Mouse (Mus musculus): Measurements from ENCODE around the gene Kansl2. TPM values are rescaled to one million over a fixed set of nuclear protein-coding genes. Genes with fewer than 3 reads are reported as not detected.

Gene Kansl2
- polyA plus RNA-seq, 1 experiment from 2014 or later: 151 TPM

DNA sequence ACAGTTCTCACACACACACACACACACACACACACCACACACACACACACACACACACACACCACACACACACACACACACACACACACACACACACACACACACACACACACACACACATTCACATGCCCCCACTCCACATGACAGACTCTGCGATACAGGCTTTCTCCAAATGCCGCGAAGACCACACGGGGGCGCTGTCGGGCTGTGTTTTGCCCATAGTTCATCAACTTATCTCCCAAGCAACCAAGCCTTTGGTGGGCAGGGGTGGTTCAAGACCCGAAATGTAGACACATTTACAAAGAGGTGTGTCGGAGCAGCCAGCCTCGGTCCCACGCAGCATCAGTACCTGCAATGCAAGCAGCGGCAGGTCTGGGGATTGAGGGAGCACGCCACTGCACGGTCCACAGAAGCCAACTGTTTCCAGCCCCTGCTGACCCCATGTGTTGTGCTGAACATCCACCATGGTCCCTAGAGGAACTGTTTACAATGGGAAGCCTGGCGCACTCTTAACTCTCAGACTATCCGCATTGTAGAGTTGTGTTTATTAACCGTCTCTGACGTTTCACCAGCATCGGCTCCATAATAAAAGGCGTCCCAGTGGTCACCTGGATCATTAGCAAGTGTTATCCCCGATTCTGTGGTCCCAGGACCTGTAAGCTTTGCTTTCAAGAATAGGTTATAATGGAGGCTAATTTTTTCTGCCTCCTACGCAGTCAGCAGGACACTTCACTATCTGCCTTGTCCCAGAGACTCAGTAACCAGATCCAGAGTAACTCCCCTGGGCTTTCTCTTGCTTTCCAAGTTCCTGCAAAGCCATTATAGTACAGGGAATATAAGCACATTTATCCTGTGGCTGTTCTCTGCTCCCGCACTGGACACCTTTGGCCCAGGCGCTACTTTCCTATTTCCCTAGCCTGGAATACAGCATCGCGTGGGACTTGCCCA is 23.4 kb downstream of the Kansl2 start:
- no peaks in the 10 kb centered on the region for H3K9me3 ChIP-seq
- peaks cover 4% of the 10 kb centered on the region; the same call in 1 of the 2 replicates for H3K36me3 ChIP-seq (replicated peaks)
- H3K27ac ChIP-seq (replicated peaks): no peak overlapping the region; the same call in 1 of the 2 replicates
- DNase-seq (ENCODE audit: low spot score): peak; percentile 85
- H3K4me1 ChIP-seq: peaks cover 21% of the 10 kb centered on the region
- H3K4me3 ChIP-seq: peak overlapping the region; percentile 46
- H3K27me3 ChIP-seq (replicated peaks; ENCODE audit: low read depth, poor library complexity, severe bottlenecking): no peaks in the 10 kb centered on the region
- 29% methylated on average over 25 of the region's 25 CpGs for WGBS

DNA sequence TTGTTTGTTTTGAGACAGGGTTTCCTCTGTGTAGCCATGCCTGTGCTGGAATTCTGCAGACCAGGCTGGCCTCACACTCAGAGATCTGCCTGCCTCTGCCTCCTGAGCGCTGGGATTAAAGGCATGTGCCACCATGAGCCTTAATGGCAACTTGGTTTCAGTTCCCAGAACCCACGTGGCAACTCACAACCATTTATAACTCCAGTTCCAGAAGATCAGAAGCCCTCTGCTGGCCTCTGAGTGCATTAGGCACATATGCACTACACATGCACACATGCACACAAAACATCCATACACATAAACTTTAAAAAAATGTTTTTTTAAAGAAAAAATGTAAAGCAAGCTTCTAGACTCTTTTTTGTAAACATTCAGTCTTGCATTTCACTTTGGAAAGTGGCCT is 24.7 kb downstream of the Kansl2 start:
- Histone ChIP-seq H3K36me3 (replicated peaks) (no peaks in the 10 kb centered on the region), H3K4me3 (no peak overlapping the region), H3K27ac (replicated peaks) (no peak overlapping the region), H3K4me1 (peaks cover 23% of the 10 kb centered on the region), H3K9me3 (no peaks in the 10 kb centered on the region), H3K27me3 (replicated peaks; ENCODE audit: low read depth, poor library complexity, severe bottlenecking) (no peaks in the 10 kb centered on the region)
- no peak for DNase-seq (ENCODE audit: low spot score)
- 58% methylated on average over 2 of the region's 2 CpGs for WGBS

DNA sequence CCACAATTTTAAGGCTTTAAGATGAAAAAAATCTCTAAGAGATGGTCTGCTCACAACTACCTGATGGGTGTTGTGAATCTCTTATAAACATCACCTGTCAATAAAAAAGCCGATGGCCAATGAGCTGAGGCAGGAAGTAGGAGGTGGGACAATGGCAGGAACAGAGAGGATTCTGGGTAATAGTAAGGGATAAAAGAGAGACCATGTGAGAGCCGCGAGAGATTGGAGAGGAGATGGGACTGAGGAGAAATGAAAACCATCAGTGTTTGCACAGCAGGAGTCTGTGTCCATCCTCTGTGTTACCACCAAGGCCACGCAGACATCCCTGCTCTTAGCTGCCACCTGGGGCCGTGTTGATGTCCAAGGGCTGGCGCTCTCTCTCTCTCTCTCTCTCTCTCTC is 26.7 kb downstream of the Kansl2 start:
- no peaks in the 10 kb centered on the region for H3K36me3 ChIP-seq (replicated peaks)

DNA sequence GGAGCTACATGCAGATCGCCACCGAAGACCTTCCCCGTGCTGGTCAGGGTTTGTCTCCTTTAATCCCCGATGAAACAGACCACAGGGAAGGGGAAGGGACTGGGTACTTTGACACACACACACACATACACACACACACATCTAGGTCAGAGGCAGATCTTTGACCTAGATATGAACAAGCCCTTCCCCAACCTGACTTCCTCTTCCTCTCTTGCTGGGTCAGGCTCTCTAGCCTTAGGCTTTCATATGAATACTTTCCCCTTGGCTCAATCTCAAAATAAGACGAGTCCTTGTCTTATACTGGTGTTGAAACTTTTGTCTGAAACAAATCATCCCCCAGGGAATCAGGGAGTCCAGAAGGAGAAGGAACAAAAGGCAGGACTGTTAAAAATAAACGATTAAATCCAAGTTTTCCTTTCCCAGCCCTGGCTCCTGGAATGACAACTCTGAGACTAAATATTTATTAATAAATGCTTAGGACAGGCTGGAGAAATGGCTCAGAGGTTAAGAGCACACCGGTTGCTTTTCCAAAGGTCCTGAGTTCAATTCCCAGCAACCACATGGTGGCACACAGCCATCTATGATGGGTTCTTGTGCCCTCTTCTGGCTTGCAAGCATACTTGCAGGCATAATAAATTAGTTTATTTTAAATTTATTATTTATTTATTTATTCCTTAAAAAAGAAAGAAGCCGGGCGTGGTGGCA is 27.7 kb downstream of the Kansl2 start:
- no peaks in the 10 kb centered on the region for H3K27me3 ChIP-seq (replicated peaks; ENCODE audit: low read depth, poor library complexity, severe bottlenecking)
- no peak overlapping the region for H3K27ac ChIP-seq (replicated peaks)
- H3K36me3 ChIP-seq (replicated peaks): no peaks in the 10 kb centered on the region
- H3K9me3 ChIP-seq: no peaks in the 10 kb centered on the region
- peaks cover 16% of the 10 kb centered on the region for H3K4me1 ChIP-seq
- WGBS: 85% methylated on average over 9 of the region's 9 CpGs
- DNase-seq (ENCODE audit: low spot score): no peak
- H3K4me3 ChIP-seq: no peak overlapping the region

More for the DNA sequence above, 26.7 kb downstream of the Kansl2 start:
- no peak for DNase-seq (ENCODE audit: low spot score)
- Histone ChIP-seq H3K27ac (replicated peaks) (no peak overlapping the region), H3K4me3 (no peak overlapping the region), H3K27me3 (replicated peaks; ENCODE audit: low read depth, poor library complexity, severe bottlenecking) (no peaks in the 10 kb centered on the region), H3K4me1 (peaks cover 16% of the 10 kb centered on the region), H3K9me3 (no peaks in the 10 kb centered on the region)
- 89% methylated on average over 6 of the region's 6 CpGs for WGBS

DNA sequence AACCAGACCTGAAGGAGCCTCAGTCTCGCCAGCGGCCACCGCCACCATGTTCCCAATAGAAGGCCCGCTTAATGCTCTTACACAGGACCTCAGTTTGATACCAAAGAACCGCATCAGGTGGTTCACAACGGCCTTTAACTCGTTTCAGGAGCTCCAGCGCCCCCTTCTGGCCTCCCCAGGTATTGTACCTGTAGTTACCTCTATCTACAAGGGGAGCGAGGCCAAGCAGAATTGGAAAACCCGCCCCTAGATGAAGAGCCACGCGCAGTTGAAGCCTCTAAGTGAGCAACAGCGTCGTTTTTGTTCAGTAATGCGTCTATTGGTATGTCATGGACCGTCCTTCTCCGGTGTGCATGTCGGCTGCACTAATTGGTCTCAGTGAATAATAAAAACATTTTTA is 29.6 kb downstream of the Kansl2 start:
- 11% methylated on average over 18 of the region's 18 CpGs for WGBS

DNA sequence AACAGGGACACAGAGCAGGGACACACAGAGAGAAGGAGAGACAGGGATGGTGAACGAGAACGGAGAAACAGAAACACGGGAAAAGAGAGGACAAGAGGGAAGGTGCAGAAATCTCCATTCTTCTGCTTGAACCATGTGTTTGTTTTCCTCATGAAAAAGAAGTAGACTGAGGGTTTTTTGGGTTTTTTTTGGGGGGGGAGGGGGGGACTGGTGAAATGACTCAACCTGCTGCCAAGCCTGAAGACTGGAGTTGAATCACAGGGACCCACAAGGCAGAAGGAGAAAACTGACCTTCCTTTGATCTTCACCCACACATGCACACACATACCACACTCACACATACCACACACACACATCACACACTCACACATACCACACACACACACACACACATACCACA is 30.7 kb downstream of the Kansl2 start:
- H3K27ac ChIP-seq (replicated peaks): no peak overlapping the region
- H3K9me3 ChIP-seq: no peaks in the 10 kb centered on the region
- H3K36me3 ChIP-seq (replicated peaks): no peaks in the 10 kb centered on the region
- no peak for DNase-seq (ENCODE audit: low spot score)
- no peaks in the 10 kb centered on the region for H3K27me3 ChIP-seq (replicated peaks; ENCODE audit: low read depth, poor library complexity, severe bottlenecking)
- H3K4me3 ChIP-seq: no peak overlapping the region
- WGBS: 87% methylated on average over 3 of the region's 3 CpGs
- H3K4me1 ChIP-seq: peaks cover 6% of the 10 kb centered on the region; the same call in 1 of the 2 replicates

More for the DNA sequence above, 29.6 kb downstream of the Kansl2 start:
- no peaks in the 10 kb centered on the region for H3K36me3 ChIP-seq (replicated peaks)
- H3K9me3 ChIP-seq: no peaks in the 10 kb centered on the region
- H3K27me3 ChIP-seq (replicated peaks; ENCODE audit: low read depth, poor library complexity, severe bottlenecking): no peaks in the 10 kb centered on the region
- H3K4me1 ChIP-seq: peaks cover 6% of the 10 kb centered on the region; the same call in 1 of the 2 replicates
- H3K4me3 ChIP-seq: no peak overlapping the region
- DNase-seq (ENCODE audit: low spot score): peak; percentile 82
- H3K27ac ChIP-seq (replicated peaks): no peak overlapping the region

DNA sequence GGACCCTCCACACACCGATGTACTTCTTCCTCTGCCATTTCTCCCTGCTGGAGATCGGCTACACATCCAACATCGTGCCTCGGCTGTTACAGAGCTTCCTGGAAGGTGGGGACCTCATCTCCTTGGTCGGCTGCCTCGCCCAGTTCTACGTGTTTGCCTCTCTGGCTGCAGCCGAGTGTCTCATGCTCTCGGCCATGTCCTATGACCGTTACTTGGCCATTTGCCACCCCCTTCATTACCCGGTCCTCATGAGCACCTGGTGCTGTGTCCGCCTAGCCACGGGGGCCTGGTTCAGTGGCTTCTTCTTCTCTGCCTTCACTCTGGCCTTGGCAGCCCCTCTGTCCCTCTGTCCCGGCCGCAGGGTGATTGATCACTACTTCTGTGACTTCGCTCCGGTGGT is 36.4 kb downstream of the Kansl2 start:
- Histone ChIP-seq H3K36me3 (replicated peaks) (no peaks in the 10 kb centered on the region), H3K9me3 (no peaks in the 10 kb centered on the region), H3K4me3 (no peak overlapping the region), H3K4me1 (no peaks in the 10 kb centered on the region), H3K27ac (replicated peaks) (no peak overlapping the region), H3K27me3 (replicated peaks; ENCODE audit: low read depth, poor library complexity, severe bottlenecking) (no peaks in the 10 kb centered on the region)
- DNase-seq (ENCODE audit: low spot score): no peak
- 92% methylated on average over 17 of the region's 17 CpGs for WGBS

DNA sequence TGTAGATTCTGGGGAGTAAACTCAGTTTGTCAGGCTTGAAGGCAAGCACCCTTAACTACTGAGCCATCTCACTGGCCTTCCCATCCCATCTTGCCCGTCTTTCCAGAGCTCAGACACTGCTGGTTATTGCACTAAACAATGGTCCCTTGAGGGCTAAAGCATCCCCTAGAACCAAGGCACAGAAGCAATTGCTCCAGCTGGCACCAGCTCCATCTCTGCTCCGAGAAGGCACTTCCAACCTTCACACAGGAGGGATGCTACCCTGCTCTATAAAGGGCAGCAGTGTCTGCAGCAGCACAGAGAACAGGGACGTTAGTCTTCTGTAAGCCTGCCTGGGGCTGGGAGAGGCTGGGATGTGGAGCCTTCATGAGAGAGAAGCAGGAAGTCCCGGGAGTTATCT is 42.0 kb downstream of the Kansl2 start, which contains the start of gene Olfr279:
TSS of gene Olfr279 (plus strand) at position 301 of the 400 bp plus-strand sequence.
- no peaks in the 10 kb centered on the region for H3K27me3 ChIP-seq (replicated peaks; ENCODE audit: low read depth, poor library complexity, severe bottlenecking)
- no peak within 1 kb of the TSS for H3K4me3 ChIP-seq
- no peak within 1 kb of the TSS for H3K27ac ChIP-seq (replicated peaks)
- H3K36me3 ChIP-seq (replicated peaks): no peaks in the 10 kb centered on the region
- 0 out of 2 replicates have a peak, but pooled peaks cover 4% of the 10 kb centered on the region for H3K9me3 ChIP-seq
- 45% methylated on average over 4 of the region's 4 CpGs for WGBS
- no peaks in the 10 kb centered on the region for H3K4me1 ChIP-seq
- no peak for DNase-seq (ENCODE audit: low spot score)

DNA sequence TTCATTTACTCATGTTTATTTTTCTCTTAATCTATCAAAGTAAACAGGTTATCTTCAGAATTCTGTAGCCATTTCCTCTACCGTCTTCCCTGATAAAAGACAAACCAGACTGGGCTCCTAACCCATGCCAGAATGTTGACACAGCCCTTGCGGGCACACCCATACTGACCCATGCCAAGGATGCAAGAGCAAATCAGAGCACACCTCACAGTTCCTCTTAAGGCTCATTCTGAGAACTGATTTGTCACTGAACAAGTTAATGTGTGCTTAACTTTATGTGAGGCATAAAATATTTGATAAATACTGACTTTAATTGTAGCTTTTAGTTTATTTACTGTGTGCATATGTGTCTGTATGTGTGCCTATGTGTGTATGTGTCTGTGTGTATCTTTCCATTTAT is 42.7 kb downstream of the Kansl2 start:
- Histone ChIP-seq H3K4me1 (no peaks in the 10 kb centered on the region), H3K27me3 (replicated peaks; ENCODE audit: low read depth, poor library complexity, severe bottlenecking) (no peaks in the 10 kb centered on the region), H3K4me3 (no peak overlapping the region), H3K27ac (replicated peaks) (no peak overlapping the region), H3K36me3 (replicated peaks) (no peaks in the 10 kb centered on the region), H3K9me3 (0 out of 2 replicates have a peak, but pooled peaks cover 4% of the 10 kb centered on the region)
- no peak for DNase-seq (ENCODE audit: low spot score)
- 86% methylated on average over 2 of the region's 2 CpGs for WGBS

DNA sequence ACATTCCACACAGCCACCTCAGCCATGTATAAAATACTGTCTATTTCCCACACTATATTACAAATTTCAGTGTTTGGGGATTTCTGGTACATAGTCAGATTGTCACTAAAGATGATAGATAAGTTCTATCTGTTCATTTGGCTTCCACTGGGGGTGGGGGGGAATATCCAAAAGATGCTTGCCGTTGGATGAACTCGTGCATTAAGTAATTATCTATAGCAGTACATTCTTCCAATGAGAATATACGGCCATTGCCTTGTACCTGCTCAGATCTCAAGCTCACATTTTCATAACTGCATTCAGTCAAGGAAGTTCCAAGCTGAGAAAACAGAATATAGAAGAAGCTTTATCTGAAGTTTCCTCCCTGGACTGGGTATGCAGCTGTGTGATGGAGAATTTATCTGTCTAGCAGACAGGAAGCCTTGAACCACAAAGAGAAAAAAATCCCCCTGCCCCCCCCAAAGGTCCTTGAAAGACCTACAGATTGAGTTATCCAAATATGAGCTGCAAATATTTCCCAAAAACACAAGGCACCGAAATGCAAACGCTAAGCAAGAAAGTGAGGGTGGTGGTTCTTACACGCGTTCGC is 47.5 kb downstream of the Kansl2 start:
- no peak for DNase-seq (ENCODE audit: low spot score)
- Histone ChIP-seq H3K9me3 (0 out of 2 replicates have a peak, but pooled peaks cover 4% of the 10 kb centered on the region), H3K4me3 (no peak overlapping the region), H3K27ac (replicated peaks) (no peak overlapping the region), H3K27me3 (replicated peaks; ENCODE audit: low read depth, poor library complexity, severe bottlenecking) (no peaks in the 10 kb centered on the region), H3K36me3 (replicated peaks) (no peaks in the 10 kb centered on the region), H3K4me1 (0 out of 2 replicates have a peak, but pooled peaks cover 6% of the 10 kb centered on the region)
- whole genome bisulfite sequencing: 93% methylated on average over 8 of the region's 8 CpGs

DNA sequence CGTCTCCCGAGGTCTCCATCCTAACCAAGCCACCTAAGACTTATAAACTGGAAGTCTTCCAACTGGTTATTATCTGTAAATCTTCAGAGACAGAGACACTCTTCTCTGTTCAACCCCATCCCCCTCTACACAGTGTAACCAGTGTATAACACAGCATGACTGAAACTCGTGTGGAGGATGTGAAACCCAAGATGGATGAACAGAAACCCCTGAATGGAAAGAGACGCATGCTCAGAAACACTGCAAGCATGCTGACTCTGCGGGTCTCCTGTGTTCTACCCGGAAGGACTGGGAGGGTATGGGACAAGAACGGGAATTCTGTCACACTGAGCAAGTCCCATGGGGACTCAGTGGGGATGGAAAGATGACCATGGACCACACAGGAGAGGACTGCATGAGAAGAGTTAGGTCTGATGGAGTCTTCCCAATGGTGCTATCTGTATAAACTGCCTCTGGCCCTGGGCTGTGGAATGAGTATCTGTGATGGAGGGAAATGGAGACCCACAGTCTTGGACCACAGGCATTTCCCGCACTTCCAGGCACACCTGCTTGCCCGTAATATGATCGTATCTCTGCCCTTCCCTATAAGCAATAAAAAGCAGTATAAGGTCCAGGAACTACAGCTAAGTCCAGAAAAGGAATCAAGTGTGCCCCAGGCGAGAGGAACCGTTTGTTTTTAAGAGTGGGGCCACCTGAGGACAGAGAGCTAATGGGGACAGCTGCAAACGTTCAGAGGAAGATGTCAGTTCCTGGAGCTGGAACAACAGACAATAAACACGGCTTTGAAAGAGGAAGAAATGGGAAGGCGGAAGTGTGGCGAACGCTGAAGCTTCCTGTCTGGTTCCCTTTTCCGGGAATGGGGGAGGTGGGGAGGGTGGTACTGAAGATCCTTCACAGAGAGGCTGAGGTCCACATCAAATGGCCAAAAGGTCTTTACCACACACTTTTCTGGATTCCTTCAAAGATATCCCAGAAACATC is 49.9 kb downstream of the Kansl2 start:
- WGBS: 75% methylated on average over 18 of the region's 18 CpGs
- Histone ChIP-seq H3K27me3 (replicated peaks; ENCODE audit: low read depth, poor library complexity, severe bottlenecking) (no peaks in the 10 kb centered on the region), H3K27ac (replicated peaks) (no peak overlapping the region), H3K9me3 (0 out of 2 replicates have a peak, but pooled peaks cover 4% of the 10 kb centered on the region), H3K36me3 (replicated peaks) (no peaks in the 10 kb centered on the region), H3K4me1 (0 out of 2 replicates have a peak, but pooled peaks cover 6% of the 10 kb centered on the region), H3K4me3 (no peak overlapping the region)
- DNase-seq (ENCODE audit: low spot score): no peak

Measured in embryonic facial prominence, embryonic 10.5 days (tissue).